Mouse (Mus musculus): Measurements from ENCODE around the gene Cfap54. TPM values are rescaled to one million over a fixed set of nuclear protein-coding genes. Genes with fewer than 3 reads are reported as not detected.

The Cfap54 gene
- polyA plus RNA-seq, 1 experiment: not detected

DNA sequence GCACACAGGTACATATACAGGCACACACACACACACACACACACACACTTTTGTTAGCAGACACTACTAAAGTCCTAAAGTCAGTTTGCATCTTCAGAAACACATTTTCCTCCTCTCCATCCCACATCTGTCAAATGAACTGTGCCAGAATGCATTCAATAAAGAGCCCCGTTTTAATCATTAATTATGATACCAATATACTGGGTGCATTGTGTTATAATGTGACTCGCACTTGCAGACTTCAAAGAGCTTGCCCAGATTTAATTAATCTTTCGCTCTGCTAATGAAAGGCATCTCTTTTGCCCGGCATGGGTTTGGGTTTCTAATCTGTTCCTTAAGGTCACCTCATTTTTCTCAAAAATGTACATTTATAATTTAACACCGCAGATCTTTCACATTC is 327.1 kb downstream of the Cfap54 start:
- no peaks in the 10 kb centered on the region for H3K4me1 ChIP-seq (ENCODE audit: control insufficient read depth, insufficient read depth, low read length)
- TF ChIP-seq CTCF (IDR thresholded peaks at IDR 0.05; ENCODE audit: insufficient read depth, low read depth, low read length) (no peak), POLR2A (IDR thresholded peaks at IDR 0.05; ENCODE audit: insufficient read depth, low read depth, low read length) (no peak)
- WGBS: 57% methylated on average over 5 of the region's 5 CpGs
- no peak overlapping the region for H3K4me3 ChIP-seq (ENCODE audit: insufficient read depth, low read depth, low read length)
- H3K27ac ChIP-seq (ENCODE audit: insufficient read depth, low read depth, low read length): no peak overlapping the region

DNA sequence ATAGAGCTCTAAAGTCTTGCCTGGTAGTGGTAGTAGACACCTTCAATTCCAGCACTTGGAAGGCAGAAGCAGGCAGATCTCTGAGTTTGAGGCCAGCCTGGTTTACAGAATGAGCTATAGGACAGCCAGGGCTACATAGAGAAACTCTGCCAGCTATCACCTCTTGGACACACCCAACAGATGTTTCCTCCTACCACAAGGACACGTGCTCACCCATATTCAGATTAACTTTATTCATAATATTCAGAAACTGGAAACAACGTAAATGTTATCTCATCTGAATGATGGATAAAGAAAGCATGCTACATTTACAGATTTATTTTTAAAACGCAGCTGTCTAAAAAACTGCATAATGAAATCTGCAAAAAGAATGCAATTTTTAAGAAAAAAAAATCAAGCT is 351.1 kb downstream of the Cfap54 start:
- Histone ChIP-seq H3K4me3 (ENCODE audit: insufficient read depth, low read depth, low read length) (no peak overlapping the region), H3K4me1 (ENCODE audit: control insufficient read depth, insufficient read depth, low read length) (no peaks in the 10 kb centered on the region), H3K27ac (ENCODE audit: insufficient read depth, low read depth, low read length) (no peak overlapping the region)
- TF ChIP-seq POLR2A (IDR thresholded peaks at IDR 0.05; ENCODE audit: insufficient read depth, low read depth, low read length) (no peak), CTCF (IDR thresholded peaks at IDR 0.05; ENCODE audit: insufficient read depth, low read depth, low read length) (no peak)
- WGBS: 91% methylated on average over 3 of the region's 3 CpGs

GRCm38 (mm10) chr10:92728723-92729122 is 352.7 kb downstream of the Cfap54 start:
- Histone ChIP-seq H3K4me1 (ENCODE audit: control insufficient read depth, insufficient read depth, low read length) (no peaks in the 10 kb centered on the region), H3K4me3 (ENCODE audit: insufficient read depth, low read depth, low read length) (no peak overlapping the region), H3K27ac (ENCODE audit: insufficient read depth, low read depth, low read length) (no peak overlapping the region)
- TF ChIP-seq POLR2A (IDR thresholded peaks at IDR 0.05; ENCODE audit: insufficient read depth, low read depth, low read length) (no peak), CTCF (IDR thresholded peaks at IDR 0.05; ENCODE audit: insufficient read depth, low read depth, low read length) (no peak)
- WGBS: 73% methylated on average over 3 of the region's 3 CpGs

Other genes with a start within 250 kb of the Cfap54 start
- 158 TPM in 1 of 2 replicates, not detected in the other for gene Cdk17, start 79.3 kb upstream of the Cfap54 start, polyA plus RNA-seq (2012; ENCODE audit: insufficient read depth, insufficient read length, low replicate concordance, missing spikeins)
- gene Elk3, start 229.5 kb upstream of the Cfap54 start, polyA plus RNA-seq (2012; ENCODE audit: insufficient read depth, insufficient read length, low replicate concordance, missing spikeins): not detected in 2 replicates